Mouse (Mus musculus) olfactory bulb, adult 2 months (tissue): ENCODE measurements around the gene Aprt. TPM values are rescaled to one million over a fixed set of nuclear protein-coding genes. Genes with fewer than 3 reads are reported as not detected.

Source experiments
- H3K27ac ChIP-seq: fragments of 200-500 bp; 2 replicates; pipeline ENCODE4 v1.5.1; 2012; ENCODE audit warnings: low read depth, low read length; ENCODE audit not compliant: insufficient read depth
- H3K4me1 ChIP-seq: fragments of 200-500 bp; 2 replicates; pipeline ENCODE4 v1.6.1; 2012; ENCODE audit warnings: low read length; ENCODE audit not compliant: control insufficient read depth, insufficient read depth
- H3K4me3 ChIP-seq: fragments of 200-500 bp; 2 replicates; pipeline ENCODE4 v1.5.1; 2012; ENCODE audit warnings: mild to moderate bottlenecking, low read depth, low read length, moderate library complexity; ENCODE audit not compliant: insufficient read depth
- CTCF ChIP-seq: fragments of 200-500 bp; IDR thresholded peaks from 2 replicates; pipeline ENCODE4 v1.5.1; 2012; ENCODE audit warnings: low read depth, mild to moderate bottlenecking, low read length, moderate library complexity; ENCODE audit not compliant: insufficient read depth
- POLR2A ChIP-seq: fragments of 200-500 bp; IDR thresholded peaks from 2 replicates; pipeline ENCODE4 v1.6.1; 2012; ENCODE audit warnings: mild to moderate bottlenecking, low read depth, low read length, moderate library complexity; ENCODE audit not compliant: insufficient read depth
- WGBS: fragments of 180-500 bp; shearing (Covaris S2); methylation state at CpG from one replicate; pipeline ENCODE4 v1.1.7; 2018; 5-methylcytosine and 5-hydroxymethylcytosine counted together
- polyA plus RNA-seq: library from polyadenylated mRNA; stranded (reverse); fragments of >200 nt; gene quantifications from 2 replicates; pipeline ENCODE4 v1.2.4, GENCODE M21; 2012; ENCODE audit warnings: low replicate concordance; ENCODE audit not compliant: missing spikeins, insufficient read depth, insufficient read length

The Aprt gene
- polyA plus RNA-seq, 1 experiment: not detected

GRCm38 (mm10) chr8:122548891-122549439, 27.7 kb downstream of the Aprt start:
- 71% methylated on average over 3 of the region's 3 CpGs for WGBS
- Histone ChIP-seq H3K4me1 (peaks cover 34% of the 10 kb centered on the region), H3K27ac (no peak overlapping the region), H3K4me3 (no peak overlapping the region)
- TF ChIP-seq POLR2A: no peak
- no peak for TF ChIP-seq CTCF

GRCm38 (mm10) chr8:122548331-122548730, 28.4 kb downstream of the Aprt start:
- WGBS: 84% methylated on average over 13 of the region's 13 CpGs
- TF ChIP-seq POLR2A (no peak), CTCF (no peak)

GRCm38 (mm10) chr8:122547815-122548214, 28.9 kb downstream of the Aprt start:
- no peak for TF ChIP-seq POLR2A
- no peak for TF ChIP-seq CTCF
- peaks cover 34% of the 10 kb centered on the region for H3K4me1 ChIP-seq
- no peak overlapping the region for H3K27ac ChIP-seq
- 58% methylated on average over 5 of the region's 5 CpGs for WGBS
- no peak overlapping the region for H3K4me3 ChIP-seq

More at GRCm38 (mm10) chr8:122548331-122548730, 28.4 kb downstream of the Aprt start:
- Histone ChIP-seq H3K27ac (no peak overlapping the region), H3K4me1 (peaks cover 34% of the 10 kb centered on the region), H3K4me3 (no peak overlapping the region)

GRCm38 (mm10) chr8:122546811-122547453, 29.8 kb downstream of the Aprt start:
- H3K4me3 ChIP-seq: no peak overlapping the region

GRCm38 (mm10) chr8:122546066-122546755, 30.5 kb downstream of the Aprt start:
- Histone ChIP-seq H3K4me1 (peaks cover 31% of the 10 kb centered on the region), H3K27ac (no peak overlapping the region), H3K4me3 (no peak overlapping the region)
- no peak for TF ChIP-seq POLR2A
- no peak for TF ChIP-seq CTCF
- 95% methylated on average over 6 of the region's 7 CpGs for WGBS

More at GRCm38 (mm10) chr8:122546811-122547453, 29.8 kb downstream of the Aprt start:
- H3K27ac ChIP-seq: no peak overlapping the region
- TF ChIP-seq CTCF (no peak), POLR2A (no peak)
- peaks cover 34% of the 10 kb centered on the region for H3K4me1 ChIP-seq
- 77% methylated on average over 24 of the region's 24 CpGs for WGBS

- H3K27ac ChIP-seq: no peak overlapping the region
- H3K4me3 ChIP-seq: no peak overlapping the region
- H3K4me1 ChIP-seq: peaks cover 19% of the 10 kb centered on the region
- TF ChIP-seq POLR2A (no peak), CTCF (no peak)
- 68% methylated on average over 8 of the region's 8 CpGs for WGBS
Observed at GRCm38 (mm10) chr8:122544138-122544537, 32.6 kb downstream of the Aprt start.

- TF ChIP-seq POLR2A (no peak), CTCF (no peak)
- WGBS: 85% methylated on average over 9 of the region's 9 CpGs
- Histone ChIP-seq H3K4me1 (peaks cover 10% of the 10 kb centered on the region), H3K4me3 (no peak overlapping the region), H3K27ac (no peak overlapping the region)
Observed at GRCm38 (mm10) chr8:122538310-122539076, 38.2 kb downstream of the Aprt start.

- peaks cover 10% of the 10 kb centered on the region for H3K4me1 ChIP-seq
- no peak overlapping the region for H3K27ac ChIP-seq
- H3K4me3 ChIP-seq: no peak overlapping the region
- TF ChIP-seq CTCF (no peak), POLR2A (no peak)
- WGBS: 90% methylated on average over 2 of the region's 2 CpGs
Observed at GRCm38 (mm10) chr8:122537812-122538211, 38.9 kb downstream of the Aprt start.
